In genomic region chr8:110315826-110316225, GRCm38 (mm10) we compare ENCODE assay signal across 17 mouse cellular contexts. TPM values are rescaled to one million over a fixed set of nuclear protein-coding genes. Genes with fewer than 3 reads are reported as not detected.
"Had no signal": no experiment of that assay in that cellular context is flagged by ENCODE, and none has a peak within 500 bp of the region (broad histone marks: within the 10 kb centered on the region; RNA-seq: fewer than 3 reads in every experiment).

No protein-coding gene starts in this region.

- H3K27ac ChIP-seq: limb, embryonic 15.5 days; liver, embryonic 13.5 days; neural tube, embryonic 13.5 days had no signal

- DNase-seq: kidney, adult 8-10 months; kidney, postnatal 25 days; layer of hippocampus, adult 9-11 months; layer of hippocampus, postnatal 36 days; liver, embryonic 13.5 days; liver, postnatal 0 days; lung, postnatal 36 days; right cerebral cortex, postnatal 4 days; spleen, adult 18-20 months; thymus, adult 18-20 months; thymus, postnatal 25 days had no signal

- H3K4me1 ChIP-seq: limb, embryonic 15.5 days; neural tube, embryonic 13.5 days had no signal

- H3K4me2 ChIP-seq: limb, embryonic 15.5 days; liver, embryonic 13.5 days; neural tube, embryonic 13.5 days had no signal

- H3K36me3 ChIP-seq: limb, embryonic 15.5 days; liver, embryonic 13.5 days; neural tube, embryonic 13.5 days had no signal

- H3K4me3 ChIP-seq: limb, embryonic 15.5 days; liver, embryonic 13.5 days; neural tube, embryonic 13.5 days had no signal

- ATAC-seq: intestine, postnatal 0 days; liver, postnatal 0 days had no signal

- H3K9me3 ChIP-seq: limb, embryonic 15.5 days; liver, embryonic 13.5 days; neural tube, embryonic 13.5 days had no signal

- H3K27me3 ChIP-seq: limb, embryonic 15.5 days; liver, embryonic 13.5 days; neural tube, embryonic 13.5 days had no signal

- H3K9ac ChIP-seq: limb, embryonic 15.5 days; liver, embryonic 13.5 days; liver, postnatal 0 days; neural tube, embryonic 13.5 days had no signal

RNA-seq across cellular contexts. Expression of gene Hydin, which starts 49.0 kb away (rescaled TPM):
- total RNA-seq: megakaryocyte progenitor cell, adult 5-6 weeks; monocyte, adult 5-6 weeks had no signal
- polyA plus RNA-seq: limb, embryonic 11.5 days had no signal
